Mouse (Mus musculus): ENCODE data around the gene Podnl1. TPM values are rescaled to one million over a fixed set of nuclear protein-coding genes. Genes with fewer than 3 reads are reported as not detected.

The Podnl1 gene
- total RNA-seq, 1 experiment from 2014 or later, result 0.57 TPM

DNA sequence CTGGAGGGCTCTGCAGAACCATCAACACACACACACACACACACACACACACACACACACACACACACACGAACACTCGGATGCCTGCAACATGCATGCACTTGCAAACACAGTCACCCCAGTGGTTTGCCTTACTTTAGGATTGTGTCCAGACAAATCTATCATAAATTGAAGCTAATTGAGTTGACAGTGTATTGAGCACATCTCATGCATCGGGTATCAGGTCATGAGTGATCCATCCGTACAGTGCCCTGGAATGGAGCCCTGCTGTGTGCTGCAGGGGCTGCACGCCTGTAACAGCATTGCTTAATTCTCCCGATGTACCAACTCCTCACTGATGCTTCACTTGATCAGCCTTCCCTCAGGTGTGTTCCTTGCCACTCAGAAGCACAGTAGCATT, 10.1 kb upstream of the Podnl1 start:
- no peak for ATAC-seq (replicated peaks; ENCODE audit: insufficient number of reproducible peaks, low FRiP score, low TSS enrichment, poor library complexity, severe bottlenecking)

DNA sequence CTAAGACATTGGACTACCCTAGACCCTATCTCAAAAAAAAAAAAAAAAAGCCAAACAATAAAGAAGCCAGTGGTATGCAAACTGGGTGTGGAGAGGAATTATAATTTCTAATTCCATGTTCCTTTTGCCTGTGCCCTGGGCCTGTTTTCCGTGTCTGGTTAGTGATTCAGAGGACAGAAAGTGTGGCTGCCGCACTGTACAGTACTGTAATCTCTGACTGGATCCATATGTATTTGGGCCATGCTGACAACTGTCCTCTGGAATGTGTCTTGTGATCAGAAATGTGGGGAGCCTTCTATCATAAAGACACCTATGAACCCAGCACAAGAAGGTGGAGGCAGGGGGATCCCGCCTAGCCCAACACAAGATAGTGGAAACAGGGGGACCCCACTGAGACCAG, 3.6 kb upstream of the Podnl1 start:
- ATAC-seq (replicated peaks; ENCODE audit: insufficient number of reproducible peaks, low FRiP score, low TSS enrichment, poor library complexity, severe bottlenecking), result no peak

DNA sequence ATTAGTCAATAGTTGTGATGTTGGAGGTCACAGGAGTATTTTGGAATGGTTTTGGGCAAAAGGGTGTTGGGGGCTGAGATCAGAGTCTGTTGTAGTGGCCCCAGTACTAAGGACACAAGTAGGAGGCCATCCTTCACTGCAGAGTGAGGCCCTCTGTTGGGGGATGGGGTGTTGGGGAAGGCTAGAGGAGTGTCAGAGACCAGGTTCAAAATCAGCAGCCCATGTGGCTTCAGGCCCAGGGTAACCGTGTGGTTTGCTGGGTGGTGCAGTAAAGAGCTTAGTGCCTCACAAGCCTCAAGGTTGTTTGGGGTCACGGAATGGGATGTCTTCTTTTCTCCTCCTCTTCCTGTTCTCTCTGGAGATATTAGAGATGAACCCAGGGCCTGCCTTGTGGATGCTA, 953 bp downstream of the Podnl1 start:
- no peak for ATAC-seq (replicated peaks; ENCODE audit: insufficient number of reproducible peaks, low FRiP score, low TSS enrichment, poor library complexity, severe bottlenecking)

DNA sequence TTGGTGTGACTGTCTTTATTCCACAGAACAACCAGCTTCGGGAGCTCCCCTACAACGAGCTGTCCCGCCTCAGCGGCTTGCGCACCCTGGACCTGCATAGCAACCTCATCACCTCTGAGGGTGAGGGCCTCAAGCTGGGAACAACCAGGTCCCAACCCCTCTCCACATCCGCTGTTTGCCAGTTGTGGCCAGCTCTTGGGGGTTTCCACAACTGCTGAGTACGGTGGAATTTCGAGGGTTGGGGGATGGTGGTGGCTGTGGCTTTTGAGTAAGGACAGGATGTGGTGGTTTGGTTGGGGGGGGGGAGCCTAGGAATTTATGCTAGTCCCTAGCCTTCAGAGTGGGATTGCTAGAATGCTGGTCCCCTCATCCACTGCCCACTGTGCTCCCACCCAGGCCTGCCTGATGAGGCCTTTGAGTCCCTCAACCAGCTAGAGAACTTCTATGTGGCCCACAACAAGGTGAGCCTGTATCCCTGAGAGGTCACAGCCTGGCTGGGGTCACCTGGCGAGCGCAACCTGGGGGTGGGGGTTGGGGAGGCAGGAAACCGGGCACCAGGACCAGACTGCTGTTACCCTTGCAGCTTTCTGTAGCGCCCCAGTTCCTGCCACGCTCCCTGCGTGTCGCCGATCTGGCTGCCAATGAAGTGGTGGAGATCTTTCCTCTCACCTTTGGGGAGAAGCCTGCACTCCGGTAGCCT, 1.6 kb downstream of the Podnl1 start:
- no peak; the same call in 1 of the 2 replicates for ATAC-seq (replicated peaks; ENCODE audit: insufficient number of reproducible peaks, low FRiP score, low TSS enrichment, poor library complexity, severe bottlenecking)

DNA sequence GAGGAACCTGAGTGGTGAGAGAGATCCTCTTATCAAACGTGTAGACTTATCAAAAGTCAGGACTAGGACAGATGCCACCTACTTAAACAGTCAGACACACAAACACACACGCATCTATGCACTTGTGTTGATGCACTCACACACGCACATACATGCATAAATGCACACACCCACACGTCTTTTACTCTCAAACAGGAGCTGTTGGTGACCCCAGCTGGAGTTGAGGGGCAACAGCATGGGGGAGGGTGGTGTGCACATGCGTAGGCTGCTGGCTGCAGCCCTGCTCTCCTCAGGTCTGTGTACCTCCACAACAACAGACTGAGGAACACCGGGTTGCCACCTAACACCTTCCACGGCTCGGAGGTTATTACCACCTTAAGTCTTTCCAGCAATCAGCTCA, 2.5 kb downstream of the Podnl1 start:
- ATAC-seq (replicated peaks; ENCODE audit: insufficient number of reproducible peaks, low FRiP score, low TSS enrichment, poor library complexity, severe bottlenecking), result no peak

DNA sequence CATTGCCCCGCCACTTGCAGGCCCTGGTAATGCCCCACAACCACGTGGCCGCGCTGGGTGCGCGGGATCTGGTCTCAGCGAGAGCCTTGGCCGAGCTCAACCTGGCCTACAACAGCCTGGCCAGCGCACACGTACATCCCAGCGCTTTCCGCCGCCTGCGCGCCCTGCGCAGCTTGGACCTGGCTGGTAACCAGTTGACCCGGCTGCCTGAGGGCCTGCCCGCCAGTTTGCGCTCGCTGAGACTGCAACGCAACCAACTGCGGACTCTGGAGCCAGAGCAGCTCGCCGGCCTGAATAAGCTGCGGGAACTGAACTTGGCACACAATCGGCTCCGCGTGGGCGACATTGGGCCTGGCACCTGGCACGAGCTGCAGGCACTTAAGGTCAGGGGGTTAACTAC, 5.0 kb downstream of the Podnl1 start:
- no peak for ATAC-seq (replicated peaks; ENCODE audit: insufficient number of reproducible peaks, low FRiP score, low TSS enrichment, poor library complexity, severe bottlenecking)

DNA sequence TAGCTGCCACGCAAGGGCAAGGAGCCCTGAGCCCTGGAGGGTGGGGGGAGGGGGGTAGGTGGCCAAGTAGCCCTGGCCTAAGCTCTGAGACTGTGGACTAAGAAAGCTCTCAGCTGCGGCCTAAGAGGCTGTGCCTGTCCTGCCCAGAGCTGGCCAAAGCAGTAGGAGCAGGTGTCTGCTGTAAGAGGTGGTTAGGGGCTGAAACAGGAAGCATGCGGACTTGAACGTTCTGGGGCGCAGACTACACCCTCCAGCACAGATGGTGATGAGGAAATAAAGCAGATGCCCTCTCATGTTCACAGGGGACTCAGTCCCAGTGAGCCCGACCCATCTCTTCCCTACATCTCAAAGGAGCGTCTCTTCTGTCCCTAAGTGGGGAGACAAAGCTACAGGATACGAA, 6.4 kb downstream of the Podnl1 start:
- ATAC-seq (replicated peaks; ENCODE audit: insufficient number of reproducible peaks, low FRiP score, low TSS enrichment, poor library complexity, severe bottlenecking), result no peak

DNA sequence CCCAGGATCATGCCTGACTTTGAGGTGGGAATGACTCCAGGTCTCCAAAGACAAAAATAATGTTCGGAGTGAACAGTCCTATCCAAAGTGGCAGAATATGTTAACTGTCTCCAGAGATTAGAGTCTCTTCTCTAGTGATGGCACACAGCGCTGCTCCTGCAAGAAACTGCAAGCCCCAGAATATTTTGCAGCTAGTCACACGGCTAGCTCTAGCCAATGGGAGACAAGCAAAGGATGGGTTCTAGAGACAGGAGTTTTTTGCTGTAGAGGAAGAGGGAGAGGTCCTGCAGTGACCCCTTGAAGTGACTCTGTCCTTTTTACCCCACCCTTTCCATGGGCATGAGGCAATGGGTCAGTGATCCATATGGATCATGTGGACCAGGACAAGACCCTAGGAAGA, 12.1 kb downstream of the Podnl1 start:
- ATAC-seq (replicated peaks; ENCODE audit: insufficient number of reproducible peaks, low FRiP score, low TSS enrichment, poor library complexity, severe bottlenecking), result no peak

DNA sequence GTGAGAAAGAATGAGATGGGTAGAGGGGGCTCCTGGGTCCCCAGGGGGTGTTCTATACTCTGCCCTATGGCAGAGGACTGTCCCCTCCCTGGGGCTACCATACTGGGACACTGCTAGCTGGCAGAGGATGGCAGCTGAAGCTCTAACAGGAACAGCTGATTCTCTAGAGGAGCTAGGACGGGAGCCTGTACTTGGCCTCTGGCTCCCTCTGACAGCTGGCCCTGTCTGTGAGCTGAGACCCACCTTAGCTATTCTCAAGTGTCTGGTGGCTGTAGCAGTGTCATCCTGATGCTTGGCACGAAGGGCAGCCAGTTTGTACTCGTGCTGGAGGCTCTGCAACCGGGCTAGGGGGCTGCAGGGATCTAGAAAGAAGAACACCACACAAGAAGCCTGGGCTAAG, 15.0 kb downstream of the Podnl1 start:
- no peak for ATAC-seq (replicated peaks; ENCODE audit: insufficient number of reproducible peaks, low FRiP score, low TSS enrichment, poor library complexity, severe bottlenecking)

DNA sequence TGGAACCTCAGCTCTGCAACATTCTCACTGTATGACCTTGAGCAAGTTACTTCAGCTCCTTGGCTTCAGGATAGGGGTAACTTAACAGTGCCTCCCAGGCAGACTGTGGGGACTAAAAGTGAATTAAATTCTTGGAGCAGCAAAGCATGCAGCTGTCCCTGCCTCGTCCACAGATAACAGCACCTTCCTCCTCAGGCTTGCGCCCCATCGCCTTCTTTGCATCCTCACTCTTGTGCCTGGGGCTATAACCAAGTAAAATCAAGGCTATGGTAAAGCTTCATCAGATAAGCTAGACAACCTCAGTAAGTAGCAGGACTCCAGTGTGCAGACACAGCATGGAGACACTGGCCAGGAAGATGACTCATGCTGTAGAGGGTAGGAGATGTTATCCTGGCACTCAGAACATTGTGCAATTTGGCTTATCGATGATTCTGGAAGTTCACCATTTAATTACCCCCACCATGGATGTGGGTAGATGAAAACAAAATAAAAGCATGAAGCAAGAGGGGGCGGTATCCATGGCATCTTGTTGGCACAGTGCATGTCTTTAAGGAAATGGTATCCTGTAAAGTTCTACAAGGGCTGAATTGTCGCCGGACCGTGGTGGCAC, 19.0 kb downstream of the Podnl1 start:
- ATAC-seq (replicated peaks; ENCODE audit: insufficient number of reproducible peaks, low FRiP score, low TSS enrichment, poor library complexity, severe bottlenecking), result no peak

DNA sequence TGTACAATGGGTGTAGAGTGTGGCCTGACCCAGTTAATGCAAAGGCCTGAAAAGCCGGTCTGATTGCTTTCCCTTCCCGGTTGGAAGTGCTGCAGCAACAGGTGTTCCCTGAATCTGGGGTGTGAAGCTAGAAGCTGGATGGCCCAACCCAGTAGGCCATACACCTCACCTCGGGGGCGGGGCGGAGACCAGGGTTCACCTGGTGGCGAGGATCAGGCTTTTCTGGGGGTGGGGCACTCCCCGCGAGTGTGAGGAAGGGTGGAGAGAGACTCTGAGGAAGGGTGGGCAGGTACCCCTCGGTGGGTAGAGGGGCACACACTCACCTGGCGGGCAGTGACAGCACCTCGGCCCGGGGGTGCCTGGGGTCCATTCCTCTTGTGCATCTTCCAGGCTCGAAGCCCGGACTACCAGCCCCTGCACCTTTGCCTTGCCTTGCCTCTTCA, 21.6 kb downstream of the Podnl1 start:
- ATAC-seq (replicated peaks; ENCODE audit: insufficient number of reproducible peaks, low FRiP score, low TSS enrichment, poor library complexity, severe bottlenecking), result 0 out of 2 replicates have a peak, but pooled peaks have one; percentile 20

DNA sequence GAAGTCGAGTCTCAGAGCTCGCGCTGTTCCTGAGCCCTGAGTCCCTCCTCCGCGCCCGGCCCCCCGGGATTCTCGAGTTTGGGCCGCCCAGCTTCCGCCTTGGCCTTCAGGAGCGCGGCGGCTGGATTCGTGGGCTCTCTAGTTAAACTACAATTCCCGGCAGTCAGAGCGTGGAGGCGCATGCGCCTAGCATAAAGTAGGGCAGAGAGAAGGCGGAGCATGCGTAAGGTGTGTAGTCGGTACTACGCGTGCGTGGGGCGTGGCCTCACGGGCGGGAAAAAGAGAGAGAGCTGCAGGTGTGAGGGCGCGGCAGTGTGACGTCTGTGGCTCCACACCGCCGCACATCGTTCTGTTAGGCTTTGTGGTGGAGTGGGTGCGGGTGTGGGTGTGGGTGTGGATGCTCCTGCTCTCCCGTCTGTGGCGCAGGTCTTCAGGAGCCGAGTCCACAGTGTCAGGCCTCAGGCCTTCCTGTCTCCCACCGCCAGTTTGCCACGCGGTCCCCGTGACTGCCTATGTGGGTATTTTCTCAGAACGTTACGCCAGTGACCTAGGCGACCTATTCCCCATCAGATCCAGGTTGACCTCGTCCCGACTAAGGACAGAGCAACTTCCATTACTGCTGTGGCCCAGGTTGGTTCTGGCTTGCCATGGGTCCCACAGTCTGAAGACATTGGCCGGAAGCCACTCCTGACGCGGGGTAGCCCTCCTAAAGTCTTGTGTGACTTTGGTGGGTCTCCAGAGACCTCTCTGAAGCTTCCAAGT, 22.2 kb downstream of the Podnl1 start, which contains the start of the genes Cc2d1a and 4930432K21Rik:
Gene Cc2d1a (minus strand): TSS at position 168 of the 762 bp plus-strand sequence.
Gene 4930432K21Rik (plus strand): TSS at position 257 of the 762 bp plus-strand sequence.
- ATAC-seq (replicated peaks; ENCODE audit: insufficient number of reproducible peaks, low FRiP score, low TSS enrichment, poor library complexity, severe bottlenecking), result peak; percentile 93

DNA sequence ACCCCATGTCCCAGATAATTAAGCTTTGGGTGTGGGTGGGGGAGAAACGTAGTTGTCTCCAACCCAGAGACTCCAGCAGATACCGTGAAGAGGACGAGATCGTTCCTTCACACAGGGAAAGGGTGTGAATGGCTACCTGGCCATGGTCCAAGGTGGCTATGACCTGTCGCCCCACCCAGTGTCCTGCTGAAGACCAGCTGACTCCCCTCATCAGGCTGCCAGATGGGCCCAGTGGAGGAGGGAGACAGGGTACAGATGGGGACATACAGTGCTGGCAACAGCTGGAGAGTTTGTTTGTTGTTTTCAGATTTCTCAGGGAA, 22.7 kb downstream of the Podnl1 start:
- ATAC-seq (replicated peaks; ENCODE audit: insufficient number of reproducible peaks, low FRiP score, low TSS enrichment, poor library complexity, severe bottlenecking), result no peak

DNA sequence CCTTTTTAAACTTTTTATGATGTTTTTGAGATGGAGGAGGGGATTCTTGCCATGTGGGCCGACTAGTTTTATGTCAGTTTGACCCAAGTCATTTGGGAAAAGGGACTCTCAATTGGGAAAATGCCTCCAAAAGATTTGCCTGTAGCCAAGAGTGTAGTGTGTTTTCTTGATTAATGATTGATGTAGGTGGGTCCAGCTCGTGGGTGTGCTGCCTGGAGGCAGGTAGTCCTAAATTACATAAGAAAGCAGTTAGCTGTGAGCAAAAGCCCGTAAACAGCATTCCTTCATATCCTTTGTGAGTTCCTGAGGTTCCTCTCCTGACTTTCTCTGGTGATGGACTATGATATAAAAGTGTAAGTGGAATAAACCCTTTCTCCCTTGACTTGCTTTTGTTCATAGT, 23.4 kb downstream of the Podnl1 start:
- no peak for ATAC-seq (replicated peaks; ENCODE audit: insufficient number of reproducible peaks, low FRiP score, low TSS enrichment, poor library complexity, severe bottlenecking)

DNA sequence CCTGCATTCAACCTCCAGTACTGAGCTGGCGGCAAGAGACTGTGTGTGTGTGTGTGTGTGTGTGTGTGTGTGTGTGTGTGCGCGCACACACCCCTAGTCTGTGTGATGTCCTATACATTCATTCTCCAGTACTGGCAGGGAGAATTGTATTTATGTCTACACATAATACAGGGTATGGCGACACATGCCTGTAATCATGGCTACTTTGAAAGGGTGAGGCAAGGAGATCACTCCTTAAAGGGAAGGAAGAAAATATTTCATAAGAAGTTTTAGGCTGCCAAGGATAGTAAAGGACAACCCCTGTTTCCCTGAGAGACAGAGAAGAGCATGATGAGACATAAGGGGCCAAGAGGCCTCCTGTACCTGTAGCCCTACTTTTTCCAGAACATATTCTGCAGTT, 31.8 kb downstream of the Podnl1 start:
- no peak for ATAC-seq (replicated peaks; ENCODE audit: insufficient number of reproducible peaks, low FRiP score, low TSS enrichment, poor library complexity, severe bottlenecking)

DNA sequence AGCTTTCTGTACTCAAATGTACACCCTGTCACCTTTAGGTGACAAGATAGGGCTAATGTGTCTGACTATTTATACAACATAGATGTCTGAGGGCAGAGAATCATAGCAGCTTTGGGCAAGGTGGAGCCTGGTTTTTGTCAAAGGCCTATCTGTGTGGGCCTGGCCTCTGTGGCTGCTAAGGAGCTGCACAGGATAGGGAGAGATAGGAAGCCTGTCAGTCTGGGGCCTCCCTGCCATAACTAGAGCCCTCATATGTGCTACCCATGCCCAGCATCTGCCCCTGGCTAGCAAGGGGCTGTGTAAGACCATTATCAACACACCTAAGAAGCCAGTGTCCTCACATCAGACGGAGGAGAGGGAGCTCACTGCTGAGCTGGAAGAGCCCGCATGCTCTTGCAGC, 41.9 kb downstream of the Podnl1 start:
- ATAC-seq (replicated peaks; ENCODE audit: insufficient number of reproducible peaks, low FRiP score, low TSS enrichment, poor library complexity, severe bottlenecking), result no peak

DNA sequence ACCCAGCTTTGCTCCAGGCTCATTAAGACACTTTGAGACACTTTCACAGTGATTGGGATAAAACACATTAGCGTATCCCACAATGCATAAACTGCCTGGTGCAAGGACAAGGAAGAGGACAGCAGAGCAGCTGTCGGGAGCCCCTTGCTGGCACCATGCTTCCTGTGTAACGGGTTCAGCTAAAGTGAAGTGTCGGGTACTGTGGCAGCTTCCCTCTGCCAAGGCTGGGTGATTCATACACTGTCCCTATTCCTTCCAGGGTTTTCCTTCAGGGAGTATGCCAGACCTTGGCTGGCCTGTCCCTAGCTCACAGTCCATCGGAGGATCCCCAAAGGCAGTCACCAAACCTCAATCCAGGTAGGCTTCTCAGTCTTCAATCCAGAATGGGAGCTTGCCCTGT, 44.3 kb downstream of the Podnl1 start:
- no peak for ATAC-seq (replicated peaks; ENCODE audit: insufficient number of reproducible peaks, low FRiP score, low TSS enrichment, poor library complexity, severe bottlenecking)

DNA sequence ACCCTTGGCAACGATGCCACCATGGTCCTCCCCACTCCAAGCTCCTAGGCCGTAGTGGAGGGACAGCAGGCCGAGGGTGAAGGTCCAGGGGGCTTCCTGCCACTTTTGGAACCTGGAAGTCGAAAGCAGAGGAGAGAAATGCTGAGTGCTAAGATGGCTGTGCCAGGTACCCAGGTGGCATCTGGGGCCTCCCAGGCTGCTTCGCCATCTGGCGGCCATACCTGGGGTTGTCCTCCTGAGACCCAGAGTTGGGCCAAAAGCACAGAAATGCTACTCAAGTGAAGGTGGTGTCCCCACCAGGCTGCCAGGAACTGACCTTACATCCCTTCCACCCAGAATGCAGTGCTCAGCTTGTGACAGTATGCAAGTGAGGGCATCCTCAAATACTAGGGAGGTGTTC, 48.1 kb downstream of the Podnl1 start:
- peak; percentile 19; the same call in 1 of the 2 replicates for ATAC-seq (replicated peaks; ENCODE audit: insufficient number of reproducible peaks, low FRiP score, low TSS enrichment, poor library complexity, severe bottlenecking)

DNA sequence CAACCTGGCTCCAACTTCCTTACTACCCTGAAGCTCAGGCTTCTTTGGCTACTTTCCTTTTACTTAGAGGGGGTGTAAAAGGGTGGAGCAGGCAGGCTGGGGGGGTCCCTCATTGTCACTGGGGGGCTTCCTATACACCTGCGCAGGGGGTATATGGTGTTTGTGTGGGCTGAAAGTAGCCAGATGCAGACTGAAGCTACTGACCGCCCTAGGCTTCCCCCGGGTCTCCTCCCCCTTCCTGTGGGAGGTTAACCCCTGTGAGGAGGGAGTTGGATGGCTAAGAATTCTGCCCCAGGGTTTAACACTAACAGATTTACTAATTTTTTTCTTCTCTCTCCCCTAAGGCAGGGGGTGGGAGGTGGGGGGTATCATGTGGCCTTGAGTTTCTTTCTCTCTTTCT, 50.8 kb downstream of the Podnl1 start:
- ATAC-seq (replicated peaks; ENCODE audit: insufficient number of reproducible peaks, low FRiP score, low TSS enrichment, poor library complexity, severe bottlenecking), result no peak

DNA sequence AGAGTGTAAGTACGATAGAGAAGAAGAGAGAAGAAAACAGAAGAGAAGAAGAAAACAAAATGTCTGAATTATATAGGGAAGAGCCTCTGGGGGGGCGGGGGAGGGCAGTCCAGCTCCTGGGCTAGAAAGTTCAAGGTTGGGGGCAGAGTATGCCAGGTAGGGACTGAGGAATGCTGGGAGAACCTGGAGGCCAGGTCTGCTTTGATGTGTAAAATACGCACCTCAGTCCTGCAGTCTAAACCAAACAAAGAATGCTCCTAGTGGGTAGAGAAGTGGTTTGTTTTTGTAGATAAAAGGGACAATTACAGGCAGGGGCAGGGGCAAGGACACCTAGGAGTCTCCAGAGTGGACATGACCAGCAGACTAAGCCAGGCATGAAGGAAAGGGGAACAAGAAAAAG, 51.6 kb downstream of the Podnl1 start:
- no peak for ATAC-seq (replicated peaks; ENCODE audit: insufficient number of reproducible peaks, low FRiP score, low TSS enrichment, poor library complexity, severe bottlenecking)
